Mouse (Mus musculus) liver, adult 2 months (tissue): ENCODE measurements around the gene Gm21969. TPM values are rescaled to one million over a fixed set of nuclear protein-coding genes. Genes with fewer than 3 reads are reported as not detected.

ENCODE experiments used
- DNase-seq: peaks from one replicate; pipeline ENCODE4 v3.0.0-alpha.2; 2011; ENCODE audit warnings: low read depth, low spot score; ENCODE audit errors: extremely low read depth
- H3K27ac ChIP-seq: fragments of 200-500 bp; replicated peaks from 2 replicates; pipeline ENCODE4 v1.5.1; 2012; ENCODE audit warnings: low read depth, mild to moderate bottlenecking, control low read depth, inconsistent platforms, low read length; ENCODE audit not compliant: insufficient read depth
- H3K27me3 ChIP-seq: fragments of 200-500 bp; 2 replicates; pipeline ENCODE4 v1.6.1; 2012; ENCODE audit warnings: mild to moderate bottlenecking, moderate library complexity, low read length, inconsistent platforms; ENCODE audit not compliant: control insufficient read depth, insufficient read depth
- H3K36me3 ChIP-seq: fragments of 200-500 bp; 2 replicates; pipeline ENCODE4 v1.6.1; 2012; ENCODE audit warnings: low read length, inconsistent platforms; ENCODE audit not compliant: control insufficient read depth, insufficient read depth
- H3K4me1 ChIP-seq: fragments of 200-500 bp; 2 replicates; pipeline ENCODE4 v1.6.1; 2011; ENCODE audit warnings: low read length; ENCODE audit not compliant: control insufficient read depth, insufficient read depth
- H3K4me3 ChIP-seq: fragments of 200-500 bp; 2 replicates; pipeline ENCODE4 v1.5.1; 2011; ENCODE audit warnings: low read depth, mild to moderate bottlenecking, control low read depth, low read length, moderate library complexity; ENCODE audit not compliant: insufficient read depth
- H3K79me2 ChIP-seq: fragments of 200-500 bp; 2 replicates; pipeline ENCODE4 v1.6.1; 2012; ENCODE audit warnings: inconsistent platforms, mild to moderate bottlenecking, low read length, moderate library complexity; ENCODE audit not compliant: control insufficient read depth, insufficient read depth
- H3K9ac ChIP-seq: fragments of 200-500 bp; 2 replicates; pipeline ENCODE4 v1.6.1; 2012; ENCODE audit warnings: low read depth, mild to moderate bottlenecking, control low read depth, inconsistent platforms, low read length
- CTCF ChIP-seq: fragments of 200-500 bp; IDR thresholded peaks from 2 replicates; pipeline ENCODE4 v1.5.1; 2011; ENCODE audit warnings: low read depth, low read length, control low read depth
- POLR2A ChIP-seq: fragments of 200-500 bp; IDR thresholded peaks from 2 replicates; pipeline ENCODE4 v1.6.1; 2011; ENCODE audit warnings: low read length, control low read depth; ENCODE audit not compliant: insufficient read depth; ENCODE audit errors: extremely low read depth
- WGBS: fragments of 180-500 bp; shearing (Covaris S2); methylation state at CpG from one replicate; pipeline ENCODE4 v1.1.7; 2018; 5-methylcytosine and 5-hydroxymethylcytosine counted together
- polyA plus RNA-seq: library from polyadenylated mRNA; depleted of rRNA; stranded (reverse); fragments of >200 nt; gene quantifications from 2 replicates; pipeline ENCODE4 v1.2.3, GENCODE M21; 2012
- total RNA-seq: library from RNA; depleted of rRNA; stranded (reverse); fragments of >200 nt; gene quantifications from 2 replicates; pipeline ENCODE4 v1.2.3, GENCODE M21; 2014

Gene Gm21969
- total and polyA plus RNA-seq, 2 experiments, result 0.09 to 0.11 TPM

DNA sequence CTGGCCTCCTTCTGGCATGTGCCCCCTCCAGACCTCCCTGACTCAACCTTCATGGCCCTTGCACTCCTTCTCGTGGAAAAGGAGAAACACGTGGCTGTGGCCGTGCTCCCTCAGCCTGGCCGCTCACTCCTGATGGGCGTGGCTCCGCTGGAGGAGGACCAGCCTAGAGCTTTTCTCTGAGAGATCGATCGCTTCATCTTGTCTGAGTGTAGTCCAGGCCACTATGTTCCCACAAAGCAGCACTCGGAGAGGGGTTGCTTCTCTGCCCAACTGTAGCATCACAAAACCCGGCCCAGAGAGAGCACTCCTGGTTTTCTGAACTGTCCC, 29.2 kb downstream of the Gm21969 start:
- WGBS, result 32% methylated on average over 10 of the region's 10 CpGs
- DNase-seq, result peak; percentile 85

DNA sequence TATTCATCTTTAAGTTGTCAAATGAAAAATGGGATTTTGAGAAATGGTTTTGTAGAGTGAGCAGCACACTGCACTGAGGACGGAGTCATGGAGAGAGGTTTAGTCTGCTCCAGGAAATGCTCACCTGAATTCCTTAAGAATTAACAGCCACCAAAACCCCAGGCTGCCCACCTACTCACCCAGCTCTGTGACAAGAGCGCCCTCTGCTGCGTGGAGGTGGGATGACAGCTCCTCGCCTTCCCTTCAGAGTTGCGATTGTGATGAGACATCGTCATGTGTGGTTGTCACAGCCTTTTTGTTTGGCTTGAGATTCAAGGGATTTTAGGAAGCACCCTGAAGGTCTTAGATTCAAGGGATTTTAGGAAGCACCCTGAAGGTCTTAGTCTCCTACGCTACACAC, 33.4 kb downstream of the Gm21969 start:
- H3K27me3 ChIP-seq, result no peaks in the 10 kb centered on the region
- WGBS, result 46% methylated on average over 7 of the region's 7 CpGs

More for the DNA sequence above, 29.2 kb downstream of the Gm21969 start:
- no peak overlapping the region for H3K4me3 ChIP-seq
- no peak for TF ChIP-seq POLR2A
- TF ChIP-seq CTCF, result no peak
- no peaks in the 10 kb centered on the region; the same call in 1 of the 2 replicates for H3K36me3 ChIP-seq
- peaks cover 31% of the 10 kb centered on the region for H3K4me1 ChIP-seq
- H3K27me3 ChIP-seq, result no peaks in the 10 kb centered on the region
- peak overlapping the region; percentile 75 for H3K27ac ChIP-seq
- peak overlapping the region; percentile 17 for H3K9ac ChIP-seq
- peaks cover 29% of the 10 kb centered on the region; the same call in 1 of the 2 replicates for H3K79me2 ChIP-seq

GRCm38 (mm10) chr4:139637847-139638246, 34.9 kb downstream of the Gm21969 start:
- 93% methylated on average over 9 of the region's 9 CpGs for WGBS
- DNase-seq, result no peak
- TF ChIP-seq CTCF (no peak), POLR2A (no peak)
- H3K27me3 ChIP-seq, result no peaks in the 10 kb centered on the region
- H3K9ac ChIP-seq, result no peak overlapping the region
- no peak overlapping the region for H3K4me3 ChIP-seq
- peaks cover 17% of the 10 kb centered on the region; the same call in 1 of the 2 replicates for H3K79me2 ChIP-seq
- H3K4me1 ChIP-seq, result no peaks in the 10 kb centered on the region
- peaks cover 5% of the 10 kb centered on the region; the same call in 1 of the 2 replicates for H3K36me3 ChIP-seq
- H3K27ac ChIP-seq, result no peak overlapping the region

More for the DNA sequence above, 33.4 kb downstream of the Gm21969 start:
- Histone ChIP-seq H3K4me3 (no peak overlapping the region), H3K36me3 (peaks cover 3% of the 10 kb centered on the region; the same call in 1 of the 2 replicates), H3K4me1 (peaks cover 9% of the 10 kb centered on the region), H3K9ac (no peak overlapping the region), H3K27ac (no peak overlapping the region), H3K79me2 (peaks cover 14% of the 10 kb centered on the region; the same call in 1 of the 2 replicates)
- DNase-seq, result no peak
- TF ChIP-seq CTCF (peak; percentile 99), POLR2A (no peak)

GRCm38 (mm10) chr4:139638356-139638755, 35.4 kb downstream of the Gm21969 start:
- DNase-seq, result no peak
- Histone ChIP-seq H3K79me2 (peaks cover 12% of the 10 kb centered on the region; the same call in 1 of the 2 replicates), H3K4me3 (no peak overlapping the region), H3K4me1 (no peaks in the 10 kb centered on the region), H3K27ac (no peak overlapping the region), H3K27me3 (no peaks in the 10 kb centered on the region), H3K36me3 (peaks cover 7% of the 10 kb centered on the region; the same call in 1 of the 2 replicates), H3K9ac (no peak overlapping the region)
- no peak for TF ChIP-seq CTCF
- no peak for TF ChIP-seq POLR2A
- WGBS, result 96% methylated on average over 16 of the region's 16 CpGs

DNA sequence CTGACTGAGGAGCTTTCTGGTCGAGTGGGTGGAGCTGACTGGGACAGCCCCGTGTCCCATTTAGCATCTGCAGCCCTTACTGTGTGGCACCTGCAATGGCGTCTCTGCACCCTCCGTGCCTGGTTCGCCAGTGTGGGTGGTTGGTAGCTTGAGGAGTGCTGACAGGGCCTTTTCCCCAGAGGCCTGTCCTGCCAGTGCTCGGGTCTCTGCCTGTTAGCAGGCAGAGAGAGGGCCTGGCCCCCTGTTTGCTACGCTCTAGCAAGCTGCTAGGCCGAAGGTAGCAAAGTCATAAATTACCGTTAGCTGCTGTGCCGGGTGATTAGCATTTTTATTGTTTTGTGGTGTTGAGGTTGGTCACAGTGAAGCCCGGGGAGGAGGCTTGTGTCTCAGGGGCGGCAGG, 36.8 kb downstream of the Gm21969 start:
- no peaks in the 10 kb centered on the region for H3K4me1 ChIP-seq
- TF ChIP-seq CTCF (no peak), POLR2A (no peak)
- WGBS, result 94% methylated on average over 12 of the region's 12 CpGs
- H3K79me2 ChIP-seq, result peaks cover 6% of the 10 kb centered on the region; the same call in 1 of the 2 replicates
- no peak for DNase-seq
- no peak overlapping the region for H3K27ac ChIP-seq
- H3K9ac ChIP-seq, result no peak overlapping the region
- H3K36me3 ChIP-seq, result peaks cover 14% of the 10 kb centered on the region
- no peak overlapping the region for H3K4me3 ChIP-seq
- no peaks in the 10 kb centered on the region for H3K27me3 ChIP-seq

DNA sequence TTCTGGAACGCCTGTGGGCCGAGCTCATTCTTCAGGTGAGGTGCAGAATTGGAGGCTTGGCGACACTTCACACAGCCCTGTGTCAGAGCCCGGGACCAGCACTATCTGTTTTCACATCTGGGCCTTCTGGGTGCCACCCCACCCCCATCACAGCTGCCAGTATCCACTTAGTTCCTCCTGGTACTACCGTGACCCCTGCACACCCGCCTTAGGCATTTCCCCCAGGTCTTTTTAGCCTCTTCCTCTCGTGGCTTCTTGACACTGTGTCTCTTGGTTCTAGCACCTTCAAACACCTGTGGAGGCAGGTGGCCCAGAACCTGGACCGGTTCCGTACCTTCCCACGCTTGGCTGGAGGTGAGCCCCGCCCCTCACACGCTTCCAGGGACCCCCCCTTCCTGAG, 37.3 kb downstream of the Gm21969 start:
- Histone ChIP-seq H3K4me3 (no peak overlapping the region), H3K79me2 (peaks cover 6% of the 10 kb centered on the region; the same call in 1 of the 2 replicates), H3K27me3 (no peaks in the 10 kb centered on the region), H3K9ac (no peak overlapping the region), H3K4me1 (no peaks in the 10 kb centered on the region), H3K27ac (no peak overlapping the region), H3K36me3 (peaks cover 19% of the 10 kb centered on the region)
- 81% methylated on average over 12 of the region's 12 CpGs for WGBS
- DNase-seq, result no peak
- TF ChIP-seq CTCF, result no peak
- TF ChIP-seq POLR2A, result no peak
